Mouse (Mus musculus): ENCODE results near the gene Ugt1a1. TPM values are rescaled to one million over a fixed set of nuclear protein-coding genes. Genes with fewer than 3 reads are reported as not detected.
"Not testable (repeated sequence)": the region's sequence is repeated elsewhere in the genome, so short reads cannot be mapped to it uniquely, and the experiment has no call there.

Gene Ugt1a1
- 29.2 and 30.1 TPM in 2 replicates for polyA plus RNA-seq (2015; fragmentation: Nextera tagmentation; extraction: Ambion mirVana)

DNA sequence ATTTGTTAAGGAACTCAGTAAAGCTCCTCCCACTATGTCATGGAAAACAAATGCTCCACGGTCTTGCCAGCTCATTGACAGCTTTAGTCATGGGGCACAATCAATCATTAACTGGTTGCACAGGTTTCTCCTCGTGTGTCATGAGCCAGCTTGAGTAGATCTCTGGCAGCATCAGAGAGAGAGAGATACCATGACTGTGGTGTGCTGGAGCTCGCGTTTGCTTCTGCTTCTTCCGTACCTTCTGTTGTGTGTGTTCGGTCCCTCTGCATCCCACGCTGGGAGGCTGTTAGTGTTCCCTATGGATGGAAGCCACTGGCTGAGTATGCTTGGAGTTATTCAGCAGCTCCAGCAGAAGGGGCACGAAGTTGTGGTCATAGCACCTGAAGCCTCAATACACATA lies at the start of gene Ugt1a1:
Gene Ugt1a1, plus strand, starts transcription at position 148 of the 400 bp plus-strand sequence.
- Histone ChIP-seq H3K4me1 (replicated peaks) (no peaks in the 10 kb centered on the region), H3K27me3 (replicated peaks) (no peaks in the 10 kb centered on the region), H3K27ac (no peak within 1 kb of the TSS), H3K4me2 (replicated peaks) (no peak within 1 kb of the TSS), H3K36me3 (no peaks in the 10 kb centered on the region), H3K9me3 (peaks cover 26% of the 10 kb centered on the region), H3K4me3 (replicated peaks) (no peak within 1 kb of the TSS), H3K9ac (no peak within 1 kb of the TSS)
- 68% methylated on average over 8 of the region's 8 CpGs for WGBS
- ATAC-seq: peak; percentile 53

DNA sequence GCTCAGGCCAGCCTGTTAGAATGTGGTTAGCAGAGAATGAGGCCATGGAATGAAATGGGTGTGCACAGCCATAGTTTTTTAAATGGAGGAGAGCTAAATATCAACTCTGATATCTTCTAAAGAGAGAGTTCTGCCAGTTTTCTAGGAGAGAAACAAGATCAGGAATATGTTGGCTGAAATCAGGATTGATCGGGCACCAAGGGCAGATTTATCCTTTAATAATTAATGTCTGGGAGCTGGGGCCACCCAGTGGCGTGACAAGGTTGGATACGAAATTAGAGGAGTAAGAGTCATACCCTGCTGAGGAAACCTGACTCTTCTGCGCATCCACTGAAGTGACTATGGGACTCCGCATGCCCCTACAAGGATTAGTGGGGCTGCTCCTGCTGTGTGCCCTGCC lies 46.0 kb upstream of the Ugt1a1 start, which contains the start of gene Ugt1a5:
Gene Ugt1a5, plus strand, starts transcription at position 302 of the 400 bp plus-strand sequence.
- 76% methylated on average over 5 of the region's 5 CpGs for WGBS
- Histone ChIP-seq H3K4me2 (replicated peaks) (no peak within 1 kb of the TSS), H3K4me1 (replicated peaks) (no peaks in the 10 kb centered on the region), H3K36me3 (no peaks in the 10 kb centered on the region), H3K27me3 (replicated peaks) (no peaks in the 10 kb centered on the region), H3K9ac (no peak within 1 kb of the TSS), H3K27ac (no peak within 1 kb of the TSS), H3K4me3 (replicated peaks) (no peak within 1 kb of the TSS), H3K9me3 (no peaks in the 10 kb centered on the region)
- ATAC-seq: no peak

GRCm38 (mm10) chr1:88172190-88172589 lies 39.6 kb upstream of the Ugt1a1 start:
- H3K36me3 ChIP-seq; H3K27ac ChIP-seq; H3K9ac ChIP-seq; H3K4me2 ChIP-seq (replicated peaks); H3K4me3 ChIP-seq (replicated peaks); H3K9me3 ChIP-seq; H3K27me3 ChIP-seq (replicated peaks); ATAC-seq; H3K4me1 ChIP-seq (replicated peaks): not testable (repeated sequence)
- 66% methylated on average over 7 of the region's 7 CpGs for WGBS

DNA sequence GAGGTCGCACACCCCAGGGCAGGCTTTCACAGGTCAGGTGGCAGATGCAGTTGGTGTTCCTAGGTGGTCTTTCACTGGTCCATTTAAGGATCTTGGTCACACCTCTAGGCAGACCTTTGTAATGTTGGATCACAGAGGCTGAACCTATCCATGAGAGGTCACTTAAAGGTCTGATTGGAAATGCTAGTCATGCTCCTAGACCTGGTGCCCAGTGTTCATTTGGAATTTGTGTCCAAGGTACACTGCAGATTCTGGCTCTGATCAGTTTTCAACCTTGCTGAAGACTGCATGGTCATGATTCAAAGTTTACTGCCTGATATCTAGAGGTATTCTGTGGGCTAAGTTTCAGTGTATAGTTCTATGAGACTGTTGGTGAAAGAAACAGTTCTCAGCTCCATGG lies 32.1 kb upstream of the Ugt1a1 start:
- no peaks in the 10 kb centered on the region for H3K4me1 ChIP-seq (replicated peaks)
- no peaks in the 10 kb centered on the region for H3K36me3 ChIP-seq
- no peak overlapping the region for H3K4me3 ChIP-seq (replicated peaks)
- WGBS: 90% methylated on average over 1 of the region's 1 CpGs
- no peaks in the 10 kb centered on the region for H3K27me3 ChIP-seq (replicated peaks)
- no peak overlapping the region for H3K4me2 ChIP-seq (replicated peaks)
- H3K9me3 ChIP-seq: no peaks in the 10 kb centered on the region
- H3K27ac ChIP-seq: no peak overlapping the region
- ATAC-seq: no peak
- no peak overlapping the region for H3K9ac ChIP-seq

- no peak for ATAC-seq
- 86% methylated on average over 5 of the region's 5 CpGs for WGBS
These were observed 25.3 kb upstream of the Ugt1a1 start for GRCm38 (mm10) chr1:88186325-88186935.

GRCm38 (mm10) chr1:88192136-88192535 lies 19.6 kb upstream of the Ugt1a1 start:
- 68% methylated on average over 3 of the region's 3 CpGs for WGBS
- ATAC-seq: no peak

More at GRCm38 (mm10) chr1:88186325-88186935, 25.3 kb upstream of the Ugt1a1 start:
- Histone ChIP-seq H3K27me3 (replicated peaks) (no peaks in the 10 kb centered on the region), H3K4me1 (replicated peaks) (no peaks in the 10 kb centered on the region), H3K27ac (no peak overlapping the region), H3K9me3 (no peaks in the 10 kb centered on the region), H3K36me3 (no peaks in the 10 kb centered on the region), H3K4me2 (replicated peaks) (no peak overlapping the region), H3K9ac (no peak overlapping the region), H3K4me3 (replicated peaks) (no peak overlapping the region)

GRCm38 (mm10) chr1:88195687-88196086 lies 16.1 kb upstream of the Ugt1a1 start:
- Histone ChIP-seq H3K4me1 (replicated peaks) (0 out of 2 replicates have a peak, but pooled peaks cover 4% of the 10 kb centered on the region), H3K4me2 (replicated peaks) (no peak overlapping the region), H3K27ac (no peak overlapping the region), H3K9me3 (no peaks in the 10 kb centered on the region), H3K4me3 (replicated peaks) (no peak overlapping the region), H3K27me3 (replicated peaks) (no peaks in the 10 kb centered on the region), H3K36me3 (no peaks in the 10 kb centered on the region), H3K9ac (no peak overlapping the region)
- no peak for ATAC-seq
- WGBS: 82% methylated on average over 1 of the region's 1 CpGs

More at GRCm38 (mm10) chr1:88192136-88192535, 19.6 kb upstream of the Ugt1a1 start:
- Histone ChIP-seq H3K9me3 (no peaks in the 10 kb centered on the region), H3K36me3 (no peaks in the 10 kb centered on the region), H3K4me2 (replicated peaks) (no peak overlapping the region), H3K27ac (no peak overlapping the region), H3K27me3 (replicated peaks) (no peaks in the 10 kb centered on the region), H3K4me1 (replicated peaks) (no peaks in the 10 kb centered on the region), H3K9ac (no peak overlapping the region), H3K4me3 (replicated peaks) (no peak overlapping the region)

GRCm38 (mm10) chr1:88197443-88197842 lies 14.3 kb upstream of the Ugt1a1 start:
- 75% methylated on average over 3 of the region's 3 CpGs for WGBS
- Histone ChIP-seq H3K9me3 (no peaks in the 10 kb centered on the region), H3K36me3 (no peaks in the 10 kb centered on the region), H3K4me2 (replicated peaks) (no peak overlapping the region), H3K4me3 (replicated peaks) (no peak overlapping the region), H3K4me1 (replicated peaks) (0 out of 2 replicates have a peak, but pooled peaks cover 4% of the 10 kb centered on the region), H3K27me3 (replicated peaks) (no peaks in the 10 kb centered on the region), H3K9ac (no peak overlapping the region), H3K27ac (no peak overlapping the region)
- ATAC-seq: no peak

GRCm38 (mm10) chr1:88199996-88200395 lies 11.8 kb upstream of the Ugt1a1 start:
- ATAC-seq: no peak
- Histone ChIP-seq H3K9me3 (peaks cover 3% of the 10 kb centered on the region; the same call in 1 of the 2 replicates), H3K4me1 (replicated peaks) (peaks cover 5% of the 10 kb centered on the region; the same call in 1 of the 2 replicates), H3K27me3 (replicated peaks) (no peaks in the 10 kb centered on the region), H3K27ac (no peak overlapping the region), H3K4me2 (replicated peaks) (no peak overlapping the region), H3K4me3 (replicated peaks) (no peak overlapping the region), H3K9ac (no peak overlapping the region), H3K36me3 (no peaks in the 10 kb centered on the region)
- 60% methylated on average over 2 of the region's 2 CpGs for WGBS

- no peak for ATAC-seq
- H3K27me3 ChIP-seq (replicated peaks): no peaks in the 10 kb centered on the region
- H3K9ac ChIP-seq: no peak within 1 kb of the TSS
- H3K4me2 ChIP-seq (replicated peaks): no peak within 1 kb of the TSS
- peaks cover 3% of the 10 kb centered on the region; the same call in 1 of the 2 replicates for H3K9me3 ChIP-seq
- no peaks in the 10 kb centered on the region for H3K36me3 ChIP-seq
- H3K27ac ChIP-seq: no peak within 1 kb of the TSS
- no peak within 1 kb of the TSS for H3K4me3 ChIP-seq (replicated peaks)
- H3K4me1 ChIP-seq (replicated peaks): peaks cover 9% of the 10 kb centered on the region; the same call in 1 of the 2 replicates
- 68% methylated on average over 7 of the region's 7 CpGs for WGBS
These were observed 11.3 kb upstream of the Ugt1a1 start, which contains the start of gene Ugt1a2 for GRCm38 (mm10) chr1:88200456-88200855. Ugt1a2 (plus strand) TSS chr1:88200601.

- H3K9ac ChIP-seq: peak within 1 kb of the TSS; percentile 72
- peaks cover 8% of the 10 kb centered on the region; the same call in 1 of the 2 replicates for H3K4me1 ChIP-seq (replicated peaks)
- H3K36me3 ChIP-seq: no peaks in the 10 kb centered on the region
- no peak within 1 kb of the TSS for H3K27ac ChIP-seq
- H3K27me3 ChIP-seq (replicated peaks): no peaks in the 10 kb centered on the region
- peak within 1 kb of the TSS; percentile 50 for H3K4me3 ChIP-seq (replicated peaks)
- WGBS: 5% methylated on average over 62 of the region's 62 CpGs
- peaks cover 3% of the 10 kb centered on the region; the same call in 1 of the 2 replicates for H3K9me3 ChIP-seq
- H3K4me2 ChIP-seq (replicated peaks): peak within 1 kb of the TSS; percentile 88
- peak; percentile 95 for ATAC-seq
These were observed 6.4 kb upstream of the Ugt1a1 start, which contains the start of gene Dnajb3 for GRCm38 (mm10) chr1:88205294-88205922. Dnajb3 (minus strand) TSS chr1:88205782.

GRCm38 (mm10) chr1:88206843-88207479 lies 4.8 kb upstream of the Ugt1a1 start:
- Histone ChIP-seq H3K4me1 (replicated peaks) (peaks cover 8% of the 10 kb centered on the region; the same call in 1 of the 2 replicates), H3K4me2 (replicated peaks) (no peak overlapping the region), H3K27ac (no peak overlapping the region), H3K27me3 (replicated peaks) (no peaks in the 10 kb centered on the region), H3K36me3 (no peaks in the 10 kb centered on the region), H3K4me3 (replicated peaks) (no peak overlapping the region), H3K9me3 (peaks cover 4% of the 10 kb centered on the region; the same call in 1 of the 2 replicates), H3K9ac (no peak overlapping the region)
- 61% methylated on average over 2 of the region's 2 CpGs for WGBS
- ATAC-seq: peak; percentile 46; the same call in 1 of the 2 replicates
